Mouse (Mus musculus) CH12.LX (cell line): ENCODE results near the gene Ube2q1.

ENCODE experiments used
- CTCF ChIP-seq, 2 experiments: IDR thresholded peaks in 1 of 2; conservative IDR thresholded peaks in 1 of 2; 2 replicates each; pipeline ENCODE4 v1.5.1; 2011 to 2012; ENCODE audit warnings: low read depth in 2 of 2, low read length in 2 of 2, improper control_type of control experiment in 1 of 2, inconsistent platforms in 1 of 2, mild to moderate bottlenecking in 1 of 2, moderate library complexity in 1 of 2
- ELF1 ChIP-seq: IDR thresholded peaks from 2 replicates; pipeline ENCODE4 v1.6.1; 2014; ENCODE audit warnings: low read depth, mild to moderate bottlenecking, inconsistent platforms, low read length, improper control_type of control experiment
- EP300 ChIP-seq: IDR thresholded peaks from 2 replicates; pipeline ENCODE4 v1.6.1; 2011; ENCODE audit warnings: low read length, improper control_type of control experiment
- NRF1 ChIP-seq: IDR thresholded peaks from 2 replicates; pipeline ENCODE4 v1.6.1; 2014; ENCODE audit warnings: low read depth, mild to moderate bottlenecking, inconsistent platforms, low read length, improper control_type of control experiment, moderate library complexity
- POLR2A ChIP-seq: IDR thresholded peaks from 2 replicates; pipeline ENCODE4 v1.6.1; 2011; ENCODE audit warnings: low read depth, mild to moderate bottlenecking, improper control_type of control experiment, low read length
- SMC3 ChIP-seq: IDR thresholded peaks from 2 replicates; pipeline ENCODE4 v1.6.1; 2011; ENCODE audit warnings: low read depth, low read length, improper control_type of control experiment

DNA sequence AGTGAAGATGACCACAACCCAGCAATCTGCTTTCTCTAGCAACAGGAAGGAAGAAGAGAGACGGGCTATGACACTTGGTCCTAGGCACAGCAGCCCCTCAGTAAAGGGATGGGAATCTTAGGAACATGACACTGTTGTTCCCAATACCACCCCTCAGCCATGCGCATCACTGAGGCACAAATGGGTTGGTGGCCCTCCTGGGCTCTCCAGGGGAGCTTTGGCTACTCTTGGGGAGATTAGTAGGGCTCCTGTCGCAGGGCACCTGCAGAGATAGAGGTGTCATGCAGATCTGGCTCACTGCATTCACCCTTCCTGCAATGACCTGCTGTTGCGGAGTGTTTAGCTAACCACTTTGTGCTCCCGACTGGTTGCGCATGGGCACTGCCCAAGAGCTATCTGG lies 12.9 kb downstream of the Ube2q1 start:
- TF ChIP-seq NRF1 (no peak), EP300 (no peak), POLR2A (no peak), SMC3 (no peak), ELF1 (no peak), CTCF (conservative IDR thresholded peaks at IDR 0.05 in 1 of 2, IDR thresholded peaks at IDR 0.05 in 1 of 2; ENCODE audit: low read depth in 2 of 2, low read length in 2 of 2) (no peak)
